Mouse (Mus musculus) limb, embryonic 14.5 days (tissue): Measurements from ENCODE around the gene Mpp1. TPM values are rescaled to one million over a fixed set of nuclear protein-coding genes. Genes with fewer than 3 reads are reported as not detected.
"Not testable (repeated sequence)": the region's sequence is repeated elsewhere in the genome, so short reads cannot be mapped to it uniquely, and the experiment has no call there.

Experiments used
- ATAC-seq: fragments of 200-750 bp; cut with Nextera tagmentation; 2 replicates; pipeline ENCODE4 v1.8.0; 2017; ENCODE audit warnings: low read depth, moderate number of reproducible peaks, moderate TSS enrichment; ENCODE audit not compliant: low FRiP score
- DNase-seq: peaks from one replicate; pipeline ENCODE4 v3.0.0-alpha.2; 2015; ENCODE audit warnings: low spot score
- H3K27ac ChIP-seq: fragments of 300-500 bp; sonication (generic); replicated peaks from 2 replicates; pipeline ENCODE4 v1.5.1; 2014; ENCODE audit warnings: low read depth, mild to moderate bottlenecking, low read length, moderate library complexity, mixed read lengths
- H3K27me3 ChIP-seq: fragments of 300-500 bp; sonication (generic); 2 replicates; pipeline ENCODE4 v1.6.1; 2014; ENCODE audit warnings: low read length, mixed read lengths; ENCODE audit not compliant: control insufficient read depth, insufficient read depth
- H3K36me3 ChIP-seq: fragments of 300-500 bp; sonication (generic); 2 replicates; pipeline ENCODE4 v1.6.1; 2014; ENCODE audit warnings: mild to moderate bottlenecking, low read length, moderate library complexity, mixed read lengths; ENCODE audit not compliant: control insufficient read depth, insufficient read depth
- H3K4me1 ChIP-seq: fragments of 300-500 bp; sonication (generic); 2 replicates; pipeline ENCODE4 v1.6.1; 2014; ENCODE audit warnings: antibody characterized with exemption, low read length, mixed read lengths; ENCODE audit not compliant: control insufficient read depth, insufficient read depth
- H3K4me2 ChIP-seq: fragments of 300-500 bp; sonication (generic); replicated peaks from 2 replicates; pipeline ENCODE4 v1.6.1; 2014; ENCODE audit warnings: low read depth, mild to moderate bottlenecking, low read length, moderate library complexity; ENCODE audit not compliant: severe bottlenecking
- H3K4me3 ChIP-seq: fragments of 300-500 bp; sonication (generic); replicated peaks from 2 replicates; pipeline ENCODE4 v1.5.1; 2014; ENCODE audit warnings: low read length
- H3K9ac ChIP-seq: fragments of 300-500 bp; sonication (generic); 2 replicates; pipeline ENCODE4 v1.6.1; 2014; ENCODE audit warnings: mild to moderate bottlenecking, low read depth, low read length, moderate library complexity; ENCODE audit not compliant: severe bottlenecking
- H3K9me3 ChIP-seq: fragments of 300-500 bp; sonication (generic); 2 replicates; pipeline ENCODE4 v1.6.1; 2016; ENCODE audit warnings: low read length; ENCODE audit not compliant: control insufficient read depth
- POLR2A ChIP-seq: fragments of 200-500 bp; IDR thresholded peaks from 2 replicates; pipeline ENCODE4 v1.8.0; 2012; ENCODE audit warnings: inconsistent platforms, mild to moderate bottlenecking, moderate library complexity, borderline replicate concordance; ENCODE audit not compliant: insufficient read depth, insufficient read length; ENCODE audit errors: extremely low read depth
- WGBS: fragments of 180-500 bp; shearing (Covaris S2); extraction: QIAGEN DNeasy Blood & Tissue Kit; methylation state at CpG from one replicate; pipeline ENCODE4 v1.1.7; 2014; 5-methylcytosine and 5-hydroxymethylcytosine counted together
- polyA plus RNA-seq, 2 experiments: library from polyadenylated mRNA; depleted of rRNA in 1 of 2; stranded (reverse) in 1 of 2; unstranded in 1 of 2; fragments of >200 nt; fragmentation: Nextera tagmentation in 1 of 2; extraction: Ambion mirVana in 1 of 2; gene quantifications; 2 replicates each; pipeline versions ENCODE4 v1.2.1 to v1.2.3; 2012 to 2014

Gene Mpp1
- polyA plus RNA-seq, 2 experiments = 44.5 to 49.5 TPM

- no peak overlapping the region for H3K4me2 ChIP-seq
- TF ChIP-seq POLR2A = no peak
- 78% methylated on average over 4 of the region's 4 CpGs for WGBS
- no peaks in the 10 kb centered on the region for H3K36me3 ChIP-seq
- H3K27ac ChIP-seq = no peak overlapping the region
- H3K27me3 ChIP-seq = no peaks in the 10 kb centered on the region
- no peaks in the 10 kb centered on the region for H3K9me3 ChIP-seq
- no peaks in the 10 kb centered on the region for H3K4me1 ChIP-seq
- H3K9ac ChIP-seq = no peak overlapping the region
- DNase-seq (no peak), ATAC-seq (no peak)
- H3K4me3 ChIP-seq = no peak overlapping the region
These were observed 17.6 kb upstream of the Mpp1 start for GRCm38 (mm10) chrX:75148414-75148813.

DNA sequence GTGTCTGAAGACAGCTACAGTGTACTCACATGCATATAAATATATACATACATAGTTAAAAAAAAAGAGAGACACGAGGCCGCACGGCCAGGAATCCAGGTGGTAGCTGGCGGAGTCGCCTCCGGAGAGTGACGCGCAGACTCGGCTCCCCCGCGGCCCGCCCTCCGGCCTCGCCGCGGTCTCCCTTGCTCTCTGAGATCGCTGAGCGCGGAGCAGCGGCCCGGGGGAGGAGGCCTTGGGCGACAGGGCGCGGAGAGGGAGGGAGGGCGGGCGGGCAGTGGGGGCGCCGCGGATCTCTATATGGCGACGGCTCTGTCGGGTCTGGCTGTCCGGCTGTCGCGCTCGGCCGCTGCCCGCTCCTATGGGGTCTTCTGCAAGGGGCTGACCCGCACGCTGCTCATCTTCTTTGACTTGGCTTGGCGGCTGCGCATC is 12.3 kb upstream of the Mpp1 start:
- peak overlapping the region; percentile 33 for H3K4me3 ChIP-seq
- not testable (repeated sequence) for ATAC-seq, H3K9me3 ChIP-seq, H3K27ac ChIP-seq, H3K27me3 ChIP-seq, DNase-seq, H3K4me1 ChIP-seq, H3K36me3 ChIP-seq
- WGBS = 17% methylated on average over 9 of the region's 42 CpGs
- peak overlapping the region; percentile 53 for H3K4me2 ChIP-seq
- 0 out of 2 replicates have a peak overlapping the region, but pooled peaks have one; percentile 25 for H3K9ac ChIP-seq

- H3K36me3 ChIP-seq = no peaks in the 10 kb centered on the region
- H3K4me3 ChIP-seq = no peak overlapping the region
- no peak for TF ChIP-seq POLR2A
- H3K9ac ChIP-seq = no peak overlapping the region
- 92% methylated on average over 2 of the region's 2 CpGs for WGBS
- H3K4me1 ChIP-seq = no peaks in the 10 kb centered on the region
- no peaks in the 10 kb centered on the region for H3K9me3 ChIP-seq
- H3K4me2 ChIP-seq = no peak overlapping the region
- DNase-seq = no peak
- no peak overlapping the region for H3K27ac ChIP-seq
- no peaks in the 10 kb centered on the region for H3K27me3 ChIP-seq
- ATAC-seq = no peak
These were observed 7.4 kb upstream of the Mpp1 start for GRCm38 (mm10) chrX:75138182-75138581.

DNA sequence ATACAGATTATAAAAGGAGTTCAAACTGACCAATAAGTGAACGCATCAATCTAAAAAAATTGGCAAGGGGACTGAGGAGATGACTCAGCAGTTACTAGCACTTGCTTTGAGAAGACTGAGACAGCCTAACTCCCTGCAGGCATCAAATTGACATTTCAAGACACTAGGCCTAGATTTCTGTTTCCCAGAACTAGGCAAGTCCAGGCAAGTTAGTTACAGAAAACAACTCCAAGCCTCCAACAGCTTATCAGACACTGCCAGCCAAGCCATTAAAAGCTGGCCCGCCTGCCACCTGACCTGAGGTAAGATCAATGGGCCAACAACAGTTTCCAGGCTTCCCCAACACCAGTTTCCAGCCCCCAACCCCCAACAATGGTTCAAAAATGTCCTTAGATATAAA is 6.9 kb upstream of the Mpp1 start:
- DNase-seq = no peak
- 78% methylated on average over 2 of the region's 2 CpGs for WGBS
- H3K27me3 ChIP-seq = no peaks in the 10 kb centered on the region
- ATAC-seq = no peak
- H3K9me3 ChIP-seq = no peaks in the 10 kb centered on the region
- H3K4me2 ChIP-seq = no peak overlapping the region
- H3K9ac ChIP-seq = no peak overlapping the region
- H3K27ac ChIP-seq = no peak overlapping the region
- H3K4me3 ChIP-seq = no peak overlapping the region
- H3K4me1 ChIP-seq = no peaks in the 10 kb centered on the region
- TF ChIP-seq POLR2A = no peak
- no peaks in the 10 kb centered on the region for H3K36me3 ChIP-seq

- Histone ChIP-seq H3K4me3 (no peak overlapping the region), H3K36me3 (no peaks in the 10 kb centered on the region), H3K9me3 (no peaks in the 10 kb centered on the region), H3K27me3 (no peaks in the 10 kb centered on the region), H3K27ac (no peak overlapping the region), H3K9ac (no peak overlapping the region), H3K4me2 (no peak overlapping the region), H3K4me1 (no peaks in the 10 kb centered on the region)
- ATAC-seq (no peak), DNase-seq (no peak)
- TF ChIP-seq POLR2A = no peak
These were observed 6.1 kb upstream of the Mpp1 start for GRCm38 (mm10) chrX:75136938-75137337.

DNA sequence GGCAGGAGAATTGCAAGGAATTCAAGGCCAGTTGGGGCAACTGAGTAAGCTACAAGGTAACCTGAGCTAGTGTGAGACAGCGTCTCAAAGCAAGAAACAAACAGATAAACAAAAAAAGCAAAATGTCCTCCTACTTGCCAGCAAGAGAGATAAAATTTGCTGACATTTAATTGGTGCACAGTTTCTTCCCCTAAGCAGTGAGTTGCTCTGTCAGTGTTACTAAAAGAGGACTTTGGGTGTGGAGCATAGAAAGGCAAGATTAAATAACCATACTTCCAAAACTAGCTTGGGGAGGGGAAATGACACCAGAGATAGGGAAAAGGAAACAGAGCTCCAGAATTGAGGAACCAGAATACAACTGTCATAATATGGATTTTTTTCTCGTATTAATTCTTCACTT is 1.3 kb downstream of the Mpp1 start:
- H3K9ac ChIP-seq = no peak overlapping the region
- no peak overlapping the region for H3K27ac ChIP-seq
- H3K4me3 ChIP-seq = no peak overlapping the region
- no peak for ATAC-seq
- H3K9me3 ChIP-seq = no peaks in the 10 kb centered on the region
- H3K36me3 ChIP-seq = peaks cover 7% of the 10 kb centered on the region
- no peak overlapping the region; the same call in 1 of the 2 replicates for H3K4me2 ChIP-seq
- no peak for TF ChIP-seq POLR2A
- WGBS = 71% methylated on average over 2 of the region's 2 CpGs
- H3K4me1 ChIP-seq = no peaks in the 10 kb centered on the region
- no peak for DNase-seq
- H3K27me3 ChIP-seq = no peaks in the 10 kb centered on the region
